In genomic region chr8:116793107-116793506, GRCm38 (mm10) we compare ENCODE assay signal across 22 mouse cellular contexts.
DNase-seq lines count a peak whose midpoint lies in the region; ATAC-seq and TF ChIP-seq lines count a peak whose summit lies in the region.
"Had no signal": no experiment of that assay in that cellular context is flagged by ENCODE, and none has a peak within 500 bp of the region (broad histone marks: within the 10 kb centered on the region; RNA-seq: fewer than 3 reads in every experiment).

No protein-coding gene starts in this region.

- no peak overlapping the region for H3K27ac ChIP-seq in stomach, embryonic 16.5 days (ENCODE audit: low read length)
- no peak overlapping the region for H3K27ac ChIP-seq in stomach, postnatal 0 days (replicated peaks)
- H3K27ac ChIP-seq in limb, embryonic 10.5 days: no peak overlapping the region
- H3K27ac ChIP-seq: embryonic facial prominence, embryonic 10.5 days; gastrocnemius, adult 2 months; heart, embryonic 13.5 days; liver, embryonic 13.5 days; midbrain, embryonic 13.5 days; neural tube, embryonic 12.5 days had no signal

- TF ChIP-seq EP300 in stomach, postnatal 0 days (optimal IDR thresholded peaks at IDR 0.05): no peak

- H3K4me2 ChIP-seq in stomach, embryonic 16.5 days (ENCODE audit: low read depth, low read length): no peak overlapping the region
- H3K4me2 ChIP-seq in stomach, postnatal 0 days (replicated peaks; ENCODE audit: low read depth): no peak overlapping the region
- H3K4me2 ChIP-seq: heart, embryonic 13.5 days; liver, embryonic 13.5 days; midbrain, embryonic 13.5 days; neural tube, embryonic 12.5 days had no signal

- no peaks in the 10 kb centered on the region for H3K9me3 ChIP-seq in stomach, embryonic 16.5 days (replicated peaks; ENCODE audit: control insufficient read depth, low read length)
- no peaks in the 10 kb centered on the region for H3K9me3 ChIP-seq in stomach, postnatal 0 days (ENCODE audit: control insufficient read depth, low read length)
- H3K9me3 ChIP-seq in limb, embryonic 10.5 days (replicated peaks): no peaks in the 10 kb centered on the region
- H3K9me3 ChIP-seq: embryonic facial prominence, embryonic 10.5 days; heart, embryonic 13.5 days; neural tube, embryonic 12.5 days had no signal

- no peak overlapping the region for H3K9ac ChIP-seq in stomach, embryonic 16.5 days (ENCODE audit: low read length)
- H3K9ac ChIP-seq in stomach, postnatal 0 days (ENCODE audit: low read length): no peak overlapping the region
- H3K9ac ChIP-seq: heart, embryonic 13.5 days; liver, embryonic 13.5 days; midbrain, embryonic 13.5 days; neural tube, embryonic 12.5 days had no signal

- WGBS in stomach, embryonic 16.5 days: 52% methylated on average over 1 of the region's 1 CpGs
- 72% methylated on average over 1 of the region's 1 CpGs for WGBS in stomach, postnatal 0 days
- WGBS in limb, embryonic 10.5 days: 89% methylated on average over 1 of the region's 1 CpGs

- H3K36me3 ChIP-seq in stomach, embryonic 16.5 days (ENCODE audit: control insufficient read depth, insufficient read depth, low read length): no peaks in the 10 kb centered on the region
- no peaks in the 10 kb centered on the region for H3K36me3 ChIP-seq in stomach, postnatal 0 days (ENCODE audit: control insufficient read depth, insufficient read depth, low read length)
- H3K36me3 ChIP-seq in limb, embryonic 10.5 days: no peaks in the 10 kb centered on the region
- H3K36me3 ChIP-seq: embryonic facial prominence, embryonic 10.5 days; heart, embryonic 13.5 days; liver, embryonic 13.5 days; midbrain, embryonic 13.5 days; neural tube, embryonic 12.5 days had no signal

- DNase-seq in adrenal gland, postnatal 10 days: peak; percentile 7
- DNase-seq in adrenal gland, adult 18-20 months (ENCODE audit: low spot score in 2 of 2): no peak
- DNase-seq in stomach, postnatal 0 days (ENCODE audit: low spot score): no peak
- peak; percentile 22 to 45 for DNase-seq in kidney, postnatal 4 days
- DNase-seq in thymus, postnatal 10 days (ENCODE audit: low spot score in 2 of 2): no peak
- no peak for DNase-seq in layer of hippocampus, adult 9-10 months (ENCODE audit: low spot score)
- no peak for DNase-seq in limb, embryonic 10.5 days (ENCODE audit: low spot score)
- DNase-seq: adrenal gland, postnatal 25 days; cerebellum, adult 18-20 months; cerebellum, postnatal 25 days; gastrocnemius, adult 2 months; liver, embryonic 13.5 days; lung, postnatal 10 days; thymus, postnatal 4 days had no signal

- TF ChIP-seq CTCF in stomach, postnatal 0 days (IDR thresholded peaks at IDR 0.05; ENCODE audit: low read depth): no peak

- no peaks in the 10 kb centered on the region for H3K27me3 ChIP-seq in stomach, embryonic 16.5 days (ENCODE audit: control insufficient read depth, insufficient read depth, low read length)
- no peaks in the 10 kb centered on the region for H3K27me3 ChIP-seq in stomach, postnatal 0 days (ENCODE audit: control insufficient read depth, insufficient read depth, low read length)
- no peaks in the 10 kb centered on the region for H3K27me3 ChIP-seq in limb, embryonic 10.5 days (ENCODE audit: low read depth, poor library complexity, severe bottlenecking)
- H3K27me3 ChIP-seq: heart, embryonic 13.5 days; liver, embryonic 13.5 days; midbrain, embryonic 13.5 days; neural tube, embryonic 12.5 days; Patski had no signal

- ATAC-seq in stomach, embryonic 16.5 days (ENCODE audit: insufficient read depth, low FRiP score): peak; percentile 60; the same call in 1 of the 2 replicates
- ATAC-seq in stomach, postnatal 0 days (ENCODE audit: low FRiP score, low TSS enrichment): no peak
- ATAC-seq: activated CD4-positive, CD25-positive, alpha-beta regulatory T cell, adult 4 months; hindbrain, embryonic 16.5 days; midbrain, embryonic 13.5 days; Patski had no signal

- no peak overlapping the region for H3K4me3 ChIP-seq in stomach, embryonic 16.5 days (replicated peaks; ENCODE audit: low read length)
- no peak overlapping the region for H3K4me3 ChIP-seq in stomach, postnatal 0 days (ENCODE audit: low read depth, low read length)
- no peak overlapping the region for H3K4me3 ChIP-seq in limb, embryonic 10.5 days
- H3K4me3 ChIP-seq: embryonic facial prominence, embryonic 10.5 days; gastrocnemius, adult 2 months; heart, embryonic 13.5 days; liver, embryonic 13.5 days; midbrain, embryonic 13.5 days; neural tube, embryonic 12.5 days had no signal

- no peaks in the 10 kb centered on the region for H3K4me1 ChIP-seq in stomach, embryonic 16.5 days (ENCODE audit: control insufficient read depth, insufficient read depth, low read length)
- H3K4me1 ChIP-seq in stomach, postnatal 0 days (replicated peaks; ENCODE audit: control insufficient read depth, insufficient read depth): no peaks in the 10 kb centered on the region
- no peaks in the 10 kb centered on the region for H3K4me1 ChIP-seq in limb, embryonic 10.5 days
- H3K4me1 ChIP-seq: embryonic facial prominence, embryonic 10.5 days; heart, embryonic 13.5 days; liver, embryonic 13.5 days; midbrain, embryonic 13.5 days; neural tube, embryonic 12.5 days had no signal

Comparison
In these comparisons a context has a peak if more than half of its experiments do, and no peak if none do; other contexts are left out.
1. DNase-seq: peak in adrenal gland, postnatal 10 days (single experiment) and kidney, postnatal 4 days (2 of 2); none in adrenal gland, adult 18-20 months (0 of 2), stomach, postnatal 0 days (single experiment), thymus, postnatal 10 days (0 of 2), layer of hippocampus, adult 9-10 months (single experiment) and limb, embryonic 10.5 days (single experiment).